Mouse (Mus musculus) megakaryocyte, embryonic 14.5 days (primary cell): ENCODE measurements around the gene Ntn5.

ENCODE experiments used
- FLI1 ChIP-seq: IDR thresholded peaks from 2 replicates; pipeline ENCODE4 v1.6.1; 2012; ENCODE audit warnings: low read length, inconsistent platforms, mixed read lengths
- GATA1 ChIP-seq: IDR thresholded peaks from 3 replicates; pipeline ENCODE4 v1.6.1; 2012; ENCODE audit warnings: mixed read lengths, low read length, inconsistent platforms, borderline replicate concordance

DNA sequence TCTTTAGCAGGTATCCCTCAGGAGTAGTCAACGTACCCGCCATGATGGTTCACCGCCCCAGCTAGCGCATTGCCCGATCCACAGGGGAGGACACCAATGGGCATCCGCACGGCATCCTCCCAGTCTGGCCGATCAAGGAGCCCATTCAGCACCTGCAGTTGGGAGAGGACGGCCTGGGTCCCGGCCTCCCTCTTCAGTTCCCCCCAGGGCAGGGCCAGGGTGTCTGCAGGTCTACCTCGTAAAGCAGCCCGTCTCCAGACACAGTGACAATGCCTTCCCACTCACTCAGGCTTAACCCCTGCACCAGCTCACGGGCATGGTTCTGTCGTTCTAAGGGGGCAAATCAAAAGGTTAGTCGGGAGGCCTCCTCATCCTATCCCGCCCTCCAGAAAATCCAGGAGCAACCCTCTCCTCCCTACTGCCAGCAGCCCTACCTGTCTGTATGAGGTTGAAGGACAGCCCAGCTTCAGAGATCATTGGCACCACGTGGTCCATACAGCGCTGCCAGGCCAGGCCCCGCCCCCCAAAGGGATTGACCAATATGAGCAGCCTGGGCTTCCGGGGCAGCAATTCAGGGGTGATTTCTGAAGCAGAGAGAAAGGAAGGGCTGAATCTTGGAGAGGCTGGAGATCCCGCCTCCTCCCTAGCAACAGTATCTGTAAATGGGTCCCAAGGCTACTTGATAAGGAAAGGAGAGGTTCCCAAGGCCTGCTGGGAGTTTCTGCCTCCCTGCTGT lies 28.4 kb downstream of the Ntn5 start:
- TF ChIP-seq GATA1 = no peak
- TF ChIP-seq FLI1 = no peak
